23 mouse cellular contexts compared by ENCODE assay signal in genomic region chr11:7534590-7534989, GRCm38 (mm10).
DNase-seq lines count a peak whose midpoint lies in the region; TF ChIP-seq lines count a peak whose summit lies in the region.
"Had no signal": no experiment of that assay in that cellular context is flagged by ENCODE, and none has a peak within 500 bp of the region (broad histone marks: within the 10 kb centered on the region; RNA-seq: fewer than 3 reads in every experiment).

No protein-coding gene starts in this region.

- no peak overlapping the region for H3K9ac ChIP-seq in ES-Bruce4 (ENCODE audit: low read depth, poor library complexity, severe bottlenecking)
- H3K9ac ChIP-seq: embryonic facial prominence, embryonic 12.5 days; forebrain, embryonic 13.5 days; forebrain, embryonic 15.5 days; forebrain, postnatal 0 days had no signal

- TF ChIP-seq POLR2A in ES-Bruce4 (IDR thresholded peaks at IDR 0.05; ENCODE audit: insufficient read depth, low read length): no peak

- H3K27me3 ChIP-seq in ES-Bruce4 (ENCODE audit: control insufficient read depth, insufficient read depth, low read length, poor library complexity, severe bottlenecking): no peaks in the 10 kb centered on the region; the same call in none of the 2 replicates
- no peaks in the 10 kb centered on the region for H3K27me3 ChIP-seq in embryonic facial prominence, embryonic 10.5 days (replicated peaks; ENCODE audit: low read depth, poor library complexity, severe bottlenecking)
- H3K27me3 ChIP-seq: CH12.LX; embryonic facial prominence, embryonic 12.5 days; forebrain, embryonic 13.5 days; forebrain, embryonic 15.5 days; Patski had no signal

- TF ChIP-seq EP300 in ES-Bruce4 (IDR thresholded peaks at IDR 0.05; ENCODE audit: insufficient read depth, low read depth, low read length): peak; percentile 91

- no peaks in the 10 kb centered on the region for H3K36me3 ChIP-seq in ES-Bruce4 (ENCODE audit: control insufficient read depth, insufficient read depth, low read length, poor library complexity, severe bottlenecking)
- H3K36me3 ChIP-seq in embryonic facial prominence, embryonic 10.5 days (replicated peaks): no peaks in the 10 kb centered on the region
- H3K36me3 ChIP-seq: embryonic facial prominence, embryonic 12.5 days; forebrain, embryonic 15.5 days; G1E had no signal

- TF ChIP-seq CTCF in ES-Bruce4 (IDR thresholded peaks at IDR 0.05; ENCODE audit: low read depth, low read length): no peak

- peak overlapping the region; percentile 56; the same call in 1 of the 2 replicates for H3K27ac ChIP-seq in ES-Bruce4 (ENCODE audit: insufficient read depth, low read length)
- no peak overlapping the region for H3K27ac ChIP-seq in embryonic facial prominence, embryonic 10.5 days (replicated peaks)
- H3K27ac ChIP-seq: embryonic facial prominence, embryonic 12.5 days; forebrain, embryonic 13.5 days; forebrain, embryonic 15.5 days had no signal

- H3K9me3 ChIP-seq in ES-Bruce4 (replicated peaks; ENCODE audit: control insufficient read depth, insufficient read depth, low read length, poor library complexity, severe bottlenecking): peaks cover 35% of the 10 kb centered on the region
- H3K9me3 ChIP-seq in embryonic facial prominence, embryonic 10.5 days: peaks cover 8% of the 10 kb centered on the region; the same call in 1 of the 2 replicates
- H3K9me3 ChIP-seq: forebrain, embryonic 15.5 days; G1E had no signal

- H3K4me3 ChIP-seq in ES-Bruce4 (ENCODE audit: low read depth, low read length): no peak overlapping the region
- H3K4me3 ChIP-seq in embryonic facial prominence, embryonic 10.5 days: no peak overlapping the region
- H3K4me3 ChIP-seq: embryonic facial prominence, embryonic 12.5 days; forebrain, embryonic 13.5 days; forebrain, embryonic 15.5 days had no signal

- WGBS in embryonic facial prominence, embryonic 10.5 days: 29% methylated on average over 2 of the region's 2 CpGs

- H3K4me1 ChIP-seq in ES-Bruce4 (ENCODE audit: control insufficient read depth, insufficient read depth, low read length): peaks cover 5% of the 10 kb centered on the region
- H3K4me1 ChIP-seq in embryonic facial prominence, embryonic 10.5 days: no peaks in the 10 kb centered on the region
- H3K4me1 ChIP-seq: embryonic facial prominence, embryonic 12.5 days; forebrain, embryonic 13.5 days; forebrain, embryonic 15.5 days had no signal

- DNase-seq in R1 (ENCODE audit: low read depth, low spot score) (peak; percentile 31), ZHBTc4 (ENCODE audit: low read depth, low spot score) (peak; percentile 19)
- DNase-seq in lung, postnatal 14 days: no peak
- no peak for DNase-seq in embryonic facial prominence, embryonic 10.5 days (ENCODE audit: low spot score)
- DNase-seq: adrenal gland, adult 2 months; adrenal gland, postnatal 10 days; adrenal gland, postnatal 25 days; B cell, adult 2 months; cerebellum, adult 11 months; cerebellum, adult 18-20 months; cerebellum, adult 8-10 months; cerebellum, adult 9-11 months; cerebellum, postnatal 14 days; cerebellum, postnatal 36 days; embryo, embryonic 11 days; forebrain, postnatal 0 days had no signal

Comparison
In these comparisons a context has a peak if more than half of its experiments do, and no peak if none do; other contexts are left out.
1. DNase-seq: peak in R1 (single experiment) and ZHBTc4 (single experiment); none in lung, postnatal 14 days (single experiment) and embryonic facial prominence, embryonic 10.5 days (single experiment).